Mouse (Mus musculus) forebrain, embryonic 16.5 days (tissue): ENCODE data around the gene Atf1. TPM values are rescaled to one million over a fixed set of nuclear protein-coding genes. Genes with fewer than 3 reads are reported as not detected.
A peak's percentile ranks its signal among the peaks of the same experiment; 100 is the strongest.
"Not testable (repeated sequence)": the region's sequence is repeated elsewhere in the genome, so short reads cannot be mapped to it uniquely, and the experiment has no call there.

Experiments
- ATAC-seq: fragments of 200-750 bp; cut with Nextera tagmentation; 2 replicates; pipeline ENCODE4 v1.8.0; 2017; ENCODE audit warnings: mild to moderate bottlenecking, moderate library complexity
- H3K27ac ChIP-seq: fragments of 300-500 bp; sonication (generic); 2 replicates; pipeline ENCODE4 v1.5.1; 2014; ENCODE audit warnings: low read length, control low read depth
- H3K27me3 ChIP-seq: fragments of 300-500 bp; sonication (generic); replicated peaks from 2 replicates; pipeline ENCODE4 v1.6.1; 2014; ENCODE audit warnings: low read length; ENCODE audit not compliant: control insufficient read depth, insufficient read depth
- H3K36me3 ChIP-seq: fragments of 300-500 bp; sonication (generic); 2 replicates; pipeline ENCODE4 v1.6.1; 2014; ENCODE audit not compliant: control insufficient read depth, insufficient read depth
- H3K4me1 ChIP-seq: fragments of 300-500 bp; sonication (generic); replicated peaks from 2 replicates; pipeline ENCODE4 v1.6.1; 2014; ENCODE audit warnings: low read length; ENCODE audit not compliant: control insufficient read depth, insufficient read depth
- H3K4me2 ChIP-seq: fragments of 300-500 bp; sonication (generic); 2 replicates; pipeline ENCODE4 v1.6.1; 2014; ENCODE audit warnings: mild to moderate bottlenecking, low read length, control low read depth
- H3K4me3 ChIP-seq: fragments of 300-500 bp; sonication (generic); replicated peaks from 2 replicates; pipeline ENCODE4 v1.5.1; 2014; ENCODE audit warnings: mild to moderate bottlenecking, low read length, control low read depth
- H3K9ac ChIP-seq: fragments of 300-500 bp; sonication (generic); replicated peaks from 2 replicates; pipeline ENCODE4 v1.6.1; 2014; ENCODE audit warnings: low read depth, low read length, control low read depth
- H3K9me3 ChIP-seq: fragments of 300-500 bp; sonication (generic); 2 replicates; pipeline ENCODE4 v1.6.1; 2016; ENCODE audit warnings: low read length; ENCODE audit not compliant: control insufficient read depth
- WGBS: fragments of 180-500 bp; shearing (Covaris S2); extraction: QIAGEN DNeasy Blood & Tissue Kit; methylation state at CpG from one replicate; pipeline ENCODE4 v1.1.7; 2014; 5-methylcytosine and 5-hydroxymethylcytosine counted together
- polyA plus RNA-seq: library from polyadenylated mRNA; unstranded; fragments of >200 nt; fragmentation: Nextera tagmentation; extraction: Ambion mirVana; gene quantifications from 2 replicates; pipeline ENCODE4 v1.2.1, GENCODE M21; 2015

The Atf1 gene
- polyA plus RNA-seq, 1 experiment from 2014 or later = 21.4 TPM

DNA sequence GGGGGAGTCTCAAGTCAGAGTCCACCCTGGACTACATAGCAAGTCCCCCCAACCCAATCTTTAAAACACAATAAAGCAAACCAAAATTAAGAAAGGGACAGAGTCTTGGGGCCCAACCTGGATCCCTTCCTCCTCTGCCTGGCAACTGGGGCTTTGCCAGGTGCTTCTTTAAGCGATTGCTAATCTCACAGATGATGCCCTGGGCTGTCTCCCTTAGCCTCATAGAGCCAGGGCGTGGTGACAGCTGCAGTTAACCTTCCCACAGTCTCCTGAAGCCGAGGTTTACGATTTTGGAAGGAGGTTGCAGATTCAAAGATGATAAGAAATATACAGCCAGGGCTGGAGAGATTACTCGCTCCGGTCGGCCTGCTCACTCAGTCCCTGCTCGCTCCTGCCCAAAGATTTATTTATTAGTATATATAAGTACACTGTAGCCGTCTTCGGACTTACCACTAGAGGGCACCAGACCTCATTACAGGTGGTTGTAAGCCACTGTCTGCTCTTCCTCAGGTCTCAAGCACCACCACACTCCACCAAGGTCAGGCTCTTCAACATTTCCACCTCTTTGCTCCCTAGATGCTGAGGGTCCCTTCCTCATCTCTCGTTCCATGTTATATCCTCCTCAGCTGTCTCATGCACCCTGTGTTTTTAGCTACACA is 79.9 kb downstream of the Atf1 start:
- not testable (repeated sequence) for H3K4me1 ChIP-seq, H3K4me3 ChIP-seq, H3K36me3 ChIP-seq, H3K4me2 ChIP-seq, H3K9me3 ChIP-seq, H3K27ac ChIP-seq, H3K9ac ChIP-seq, H3K27me3 ChIP-seq
- 0 out of 2 replicates have a peak, but pooled peaks have one; percentile 51 for ATAC-seq
- 45% methylated on average over 10 of the region's 11 CpGs for WGBS

Other genes with a start within 250 kb of the Atf1 start
- 19.2 and 21.1 TPM in 2 replicates for gene Dip2b, start 189.2 kb upstream of the Atf1 start, polyA plus RNA-seq
- not detected in 2 replicates for gene Tmprss12, start 53.0 kb downstream of the Atf1 start, polyA plus RNA-seq
- 3.1 and 3.8 TPM in 2 replicates for gene Mettl7a1, start 76.3 kb downstream of the Atf1 start, polyA plus RNA-seq
- not detected in 2 replicates for gene Mettl7a3, start 107.1 kb downstream of the Atf1 start, polyA plus RNA-seq
- not detected in 2 replicates for gene Methig1, start 125.3 kb downstream of the Atf1 start, polyA plus RNA-seq
- not detected in 2 replicates for gene Mettl7a2, start 125.4 kb downstream of the Atf1 start, polyA plus RNA-seq
- gene Higd1c, start 136.7 kb downstream of the Atf1 start, polyA plus RNA-seq = not detected in 2 replicates
- gene Gm5475, start 194.3 kb downstream of the Atf1 start, polyA plus RNA-seq = 0.09 TPM in 2 replicates
- 20.3 and 28.2 TPM in 2 replicates for gene Slc11a2, start 197.3 kb downstream of the Atf1 start, polyA plus RNA-seq
- gene Letmd1, start 241.2 kb downstream of the Atf1 start, polyA plus RNA-seq = 52.4 and 58.7 TPM in 2 replicates